Mouse (Mus musculus) right cerebral cortex, adult 18-20 months (tissue): ENCODE measurements around the gene Zfyve27.
A peak's percentile ranks its signal among the peaks of the same experiment; 100 is the strongest.

Source experiments
- DNase-seq: peaks from one replicate; pipeline ENCODE4 v3.0.0; 2022; ENCODE audit warnings: mixed read lengths

Zfyve27 gene

DNA sequence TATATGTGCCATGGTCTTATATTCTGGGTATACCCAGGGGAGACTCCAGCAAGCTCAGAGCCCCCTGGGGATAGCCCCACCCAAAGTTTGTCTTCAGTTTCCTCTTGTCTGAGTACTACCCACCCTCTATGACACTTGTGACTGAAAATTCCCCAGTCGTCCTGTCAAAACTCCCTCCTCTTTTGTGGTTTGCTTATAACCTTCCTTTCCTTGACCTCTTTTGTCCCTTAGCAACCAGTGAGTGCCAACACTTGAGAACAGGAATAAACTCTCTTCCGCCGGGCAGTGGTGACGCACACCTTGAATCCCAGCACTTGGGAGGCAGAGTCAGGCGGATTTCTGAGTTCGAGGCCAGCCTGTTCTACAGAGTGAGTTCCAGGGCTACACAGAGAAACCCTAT is 19.7 kb upstream of the Zfyve27 start:
- no peak for DNase-seq

DNA sequence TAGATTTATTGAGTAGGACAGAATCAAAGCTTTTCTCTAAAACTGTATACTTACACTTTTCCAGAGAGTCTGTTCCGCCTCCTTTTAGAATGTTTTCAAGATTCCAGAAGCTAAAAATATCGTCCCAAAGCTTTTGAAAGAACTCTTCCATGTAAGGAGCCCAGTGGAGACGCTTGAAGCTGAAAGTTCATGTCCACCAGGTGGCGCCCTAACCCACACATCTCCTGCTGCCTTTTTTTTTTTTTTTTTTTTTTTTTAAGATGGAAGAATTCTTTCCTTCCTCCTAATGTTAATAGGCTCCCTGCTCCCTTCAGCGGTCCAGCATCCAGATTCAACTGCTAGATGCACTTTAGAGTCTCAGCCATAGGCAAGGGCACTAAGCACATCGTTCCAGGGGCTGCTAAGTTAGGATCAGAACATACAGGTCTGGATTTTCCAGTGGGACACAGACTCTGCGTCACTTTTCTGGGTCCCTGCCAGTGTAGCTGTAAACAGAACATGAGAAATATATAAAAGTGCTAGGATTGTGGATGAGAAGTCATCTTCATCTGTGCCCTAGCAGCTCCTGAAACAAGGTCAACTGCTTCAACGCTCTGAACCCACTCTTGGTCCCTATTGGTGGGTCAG is 19.1 kb upstream of the Zfyve27 start:
- peak; percentile 90 for DNase-seq

DNA sequence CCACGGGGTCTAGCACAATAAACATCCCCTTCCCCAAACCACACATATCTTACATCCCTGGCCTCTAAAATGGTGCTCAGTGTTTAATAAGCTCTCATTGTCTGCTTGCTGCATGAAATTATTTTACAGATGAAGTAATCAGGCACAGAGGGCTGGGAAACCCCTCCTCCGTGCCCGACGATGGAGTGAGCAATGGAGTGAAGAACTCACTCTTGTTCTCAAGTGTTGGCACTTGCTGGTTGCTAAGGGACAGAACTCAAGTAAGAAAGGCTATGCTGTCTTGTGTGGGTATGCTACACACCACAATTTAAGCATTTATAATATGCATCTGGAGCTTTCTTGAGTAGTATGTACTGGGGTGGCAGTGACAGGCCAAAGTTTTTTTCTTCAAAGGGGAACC is 18.5 kb upstream of the Zfyve27 start:
- DNase-seq: no peak

DNA sequence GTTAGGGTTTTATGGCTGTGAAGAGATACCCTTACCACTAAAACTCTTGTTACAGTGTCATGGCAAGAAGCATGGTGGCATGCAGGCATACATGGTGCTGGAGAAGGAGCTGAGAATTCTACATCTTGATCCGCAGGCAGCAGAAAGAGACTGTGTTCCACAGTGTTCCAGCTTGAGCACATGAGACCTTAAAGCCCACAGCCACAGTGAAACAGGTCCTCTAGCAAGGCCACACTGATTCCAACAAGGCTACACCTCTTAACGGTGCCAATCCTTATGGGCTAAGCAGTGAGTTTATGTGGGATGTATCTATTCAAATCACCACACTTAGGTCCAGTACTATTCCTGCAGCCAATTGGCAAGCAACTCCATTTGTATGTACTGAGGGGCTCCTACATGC is 18.0 kb upstream of the Zfyve27 start:
- DNase-seq: no peak

DNA sequence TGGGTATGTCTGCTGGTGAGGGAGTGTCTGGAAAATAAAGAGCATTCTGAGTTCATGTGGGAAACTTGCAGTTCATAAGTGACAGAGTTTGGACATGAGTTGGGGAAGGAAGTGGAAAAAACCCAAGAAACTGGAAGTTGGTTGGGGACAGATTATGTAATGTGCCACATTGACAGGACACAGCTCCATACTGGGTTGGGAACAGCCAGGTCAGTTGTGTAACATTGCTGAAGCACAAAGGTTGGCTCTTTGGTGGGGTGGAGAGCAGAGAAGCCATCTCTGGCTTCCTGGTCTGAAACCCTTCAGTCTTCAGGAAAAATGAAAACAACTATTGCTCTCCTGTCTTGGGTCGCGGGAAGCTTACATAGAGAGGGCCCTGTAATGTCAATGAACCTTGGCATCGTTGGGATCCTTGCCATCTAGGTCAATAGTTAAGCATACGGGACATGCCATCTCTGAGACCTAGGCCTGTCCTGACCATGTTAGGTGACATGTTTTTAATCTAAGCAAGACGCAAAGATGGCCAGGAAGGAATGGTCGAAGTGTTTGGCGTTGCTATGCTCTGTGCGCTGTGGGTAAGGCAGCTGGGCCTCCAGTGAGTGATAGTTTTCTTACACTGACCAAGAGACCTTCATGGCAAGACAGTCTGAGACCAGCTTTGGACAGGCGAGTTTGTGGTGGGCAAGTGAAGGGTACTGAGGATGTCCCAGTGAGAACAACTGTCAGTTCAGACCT is 17.3 kb upstream of the Zfyve27 start:
- DNase-seq: no peak

DNA sequence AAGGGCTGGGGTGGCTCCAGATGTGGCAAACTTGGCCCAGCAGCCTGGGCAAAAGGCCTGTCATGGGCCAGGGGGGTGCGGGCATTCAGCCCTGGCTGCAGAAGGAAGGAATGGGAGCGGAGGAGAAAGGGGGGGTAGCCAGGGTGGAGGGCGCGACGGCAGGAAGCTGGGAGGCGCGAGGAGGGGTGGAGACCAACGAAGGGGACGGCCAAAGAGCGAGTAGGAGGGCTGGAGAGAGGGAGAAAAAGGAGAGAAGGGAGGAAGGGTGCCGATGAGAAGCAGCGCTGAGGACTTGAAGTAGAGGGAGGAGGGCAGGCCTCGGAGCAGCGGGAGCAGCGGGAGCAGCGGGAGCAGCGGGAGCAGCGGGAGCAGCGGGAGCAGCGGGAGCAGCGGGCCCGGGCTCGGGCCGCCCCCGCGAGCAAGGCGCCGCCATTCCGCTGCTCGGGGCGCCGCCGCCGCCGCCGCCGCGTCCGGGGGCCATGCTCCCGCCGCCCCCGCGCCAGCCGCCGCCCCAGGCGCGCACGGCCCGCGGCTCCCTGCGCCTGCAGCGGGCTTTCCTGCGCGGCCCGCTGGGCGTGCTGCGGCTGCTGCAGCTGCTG is 16.5 kb upstream of the Zfyve27 start, which contains the start of gene Marveld1:
Gene Marveld1, plus strand, starts transcription at position 231 of the 599 bp plus-strand sequence.
- DNase-seq: peak; percentile 59

DNA sequence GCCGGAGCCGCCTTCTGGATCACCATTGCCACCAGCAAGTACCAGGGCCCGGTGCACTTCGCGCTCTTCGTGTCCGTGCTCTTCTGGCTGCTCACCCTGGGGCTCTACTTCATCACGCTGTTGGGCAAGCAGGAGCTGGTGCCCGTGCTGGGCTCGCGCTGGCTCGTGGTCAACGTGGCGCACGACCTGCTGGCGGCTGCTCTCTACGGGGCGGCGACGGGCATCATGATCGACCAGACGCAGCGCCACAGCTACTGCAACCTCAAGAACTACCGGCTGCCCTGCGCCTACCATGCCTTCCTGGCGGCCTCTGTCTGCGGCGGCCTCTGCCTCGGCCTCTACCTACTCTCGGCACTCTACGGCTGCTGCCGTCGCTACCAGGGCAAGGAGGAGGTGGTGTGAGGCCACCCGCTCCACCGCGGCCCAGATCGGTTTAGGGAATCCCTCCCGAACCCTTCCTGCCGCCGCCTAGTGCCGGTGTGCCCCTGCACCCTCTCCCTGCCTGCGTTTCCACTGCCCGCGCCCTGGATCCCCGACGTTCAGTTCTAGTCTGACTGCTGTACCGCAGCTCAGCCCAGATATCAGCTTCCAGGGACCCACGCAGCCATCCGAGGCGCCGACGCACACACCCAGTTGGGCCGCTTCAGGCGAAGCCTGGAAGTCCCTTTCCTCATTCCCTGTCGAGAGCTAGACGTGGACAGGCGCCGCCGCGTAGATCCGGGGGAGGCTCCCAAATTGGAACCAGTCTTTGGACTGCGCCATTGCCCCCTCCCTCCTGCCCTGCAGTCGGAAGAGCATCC is 15.8 kb upstream of the Zfyve27 start:
- DNase-seq: peak; percentile 79

DNA sequence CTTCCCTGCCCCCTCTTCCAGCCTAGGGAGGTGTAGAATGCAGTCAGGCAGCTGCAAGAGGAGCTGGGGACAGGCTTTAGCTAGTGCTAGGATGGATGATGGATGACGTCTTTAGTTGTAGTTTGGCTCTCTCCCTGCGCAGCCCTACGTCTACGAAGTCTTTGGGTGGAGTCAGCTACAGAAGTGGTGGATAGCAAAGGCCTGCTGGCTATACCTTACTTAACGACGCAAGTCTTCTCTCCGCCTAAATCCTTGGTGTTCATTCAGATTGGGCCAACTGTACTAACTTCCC is 15.2 kb upstream of the Zfyve27 start:
- DNase-seq: no peak

DNA sequence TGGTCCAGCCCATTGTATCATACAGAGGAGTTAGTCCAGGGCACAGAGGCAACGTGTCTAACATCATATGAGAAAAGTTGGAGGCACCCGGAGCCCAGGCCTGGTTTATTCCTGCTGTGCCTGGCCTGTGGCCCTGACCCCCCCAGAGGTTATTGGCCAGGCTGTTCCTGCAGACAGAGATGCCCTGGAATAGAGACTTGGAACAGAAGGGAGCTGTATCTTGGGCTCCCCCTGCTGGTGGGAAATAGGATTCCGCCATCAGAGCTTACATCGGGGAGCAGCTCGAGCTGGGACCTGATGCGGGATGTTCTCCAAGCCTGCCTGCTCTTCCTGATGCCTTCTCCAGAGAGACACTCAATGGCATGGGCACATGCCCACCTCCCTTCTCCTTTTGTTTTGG is 11.8 kb upstream of the Zfyve27 start:
- peak; percentile 88 for DNase-seq

DNA sequence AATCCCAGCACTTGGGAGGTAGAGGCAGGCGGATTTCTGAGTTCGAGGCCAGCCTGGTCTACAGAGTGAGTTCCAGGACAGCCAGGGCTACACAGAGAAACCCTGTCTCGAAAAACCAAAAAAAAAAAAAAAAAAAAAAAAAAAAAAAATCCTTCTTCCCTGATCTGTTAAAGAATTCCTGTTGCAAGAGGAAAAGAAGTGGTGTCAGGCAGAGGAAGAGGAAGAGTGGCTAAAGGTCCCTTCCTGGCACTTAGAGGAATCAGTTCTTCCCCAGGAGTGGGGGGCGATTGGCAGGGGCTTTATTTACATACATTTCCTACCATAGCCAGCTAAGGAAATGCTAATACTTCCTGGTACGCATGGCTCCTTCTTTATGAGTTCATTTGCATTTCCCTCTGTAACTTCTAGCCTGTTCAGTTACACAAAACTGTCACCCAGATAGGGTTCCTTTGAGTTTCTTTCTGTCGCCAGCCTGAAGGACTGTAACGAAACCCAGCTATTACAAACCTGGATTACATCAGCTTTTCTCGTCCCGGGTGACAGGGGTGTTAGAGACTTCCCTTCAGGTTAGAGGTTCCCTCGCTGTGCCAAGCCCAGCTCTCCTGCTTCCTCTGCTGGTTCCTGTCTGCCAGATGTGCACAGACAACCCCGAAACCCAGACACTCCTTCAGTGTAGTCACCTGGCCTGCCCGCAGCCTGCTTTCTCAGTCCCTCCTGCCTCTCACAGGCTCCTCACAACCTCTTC is 6.1 kb upstream of the Zfyve27 start:
- DNase-seq: no peak

DNA sequence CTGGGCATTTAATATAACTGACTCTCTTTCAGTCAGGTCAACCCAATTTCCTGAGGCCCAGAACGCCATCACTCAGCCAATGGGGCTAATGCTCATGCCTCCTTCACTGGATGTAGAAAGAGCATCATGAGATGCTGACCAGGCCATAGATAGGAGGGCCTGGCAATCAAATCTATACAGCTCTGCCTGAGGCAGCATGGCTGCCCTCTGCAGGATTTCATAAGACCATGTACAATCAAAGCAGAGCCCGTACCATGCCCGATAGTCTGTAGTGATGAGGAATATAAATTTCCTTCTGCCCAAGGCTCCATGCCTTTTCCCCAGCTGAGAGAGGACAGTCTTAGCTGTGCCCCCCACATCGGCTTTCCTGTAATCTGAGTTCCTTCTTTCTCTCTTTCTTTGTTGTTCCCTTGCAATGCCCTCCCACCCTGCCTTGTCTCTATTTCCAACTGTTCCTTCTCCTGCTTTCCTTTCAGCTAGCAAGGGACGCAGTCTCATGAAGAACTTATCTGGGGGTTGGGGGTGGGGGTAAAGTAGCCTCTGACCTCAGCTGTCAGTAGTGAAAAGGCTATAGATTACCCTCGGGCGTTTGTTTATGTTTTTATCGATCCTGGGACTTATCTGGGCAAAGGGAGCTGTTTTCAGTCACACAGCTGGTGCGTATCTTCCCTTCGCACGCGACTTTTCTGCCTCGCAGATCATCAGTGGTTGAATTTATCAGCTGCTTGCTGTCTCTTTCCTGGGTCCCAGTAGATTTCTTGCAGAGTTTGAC is 5.3 kb upstream of the Zfyve27 start:
- DNase-seq: no peak

DNA sequence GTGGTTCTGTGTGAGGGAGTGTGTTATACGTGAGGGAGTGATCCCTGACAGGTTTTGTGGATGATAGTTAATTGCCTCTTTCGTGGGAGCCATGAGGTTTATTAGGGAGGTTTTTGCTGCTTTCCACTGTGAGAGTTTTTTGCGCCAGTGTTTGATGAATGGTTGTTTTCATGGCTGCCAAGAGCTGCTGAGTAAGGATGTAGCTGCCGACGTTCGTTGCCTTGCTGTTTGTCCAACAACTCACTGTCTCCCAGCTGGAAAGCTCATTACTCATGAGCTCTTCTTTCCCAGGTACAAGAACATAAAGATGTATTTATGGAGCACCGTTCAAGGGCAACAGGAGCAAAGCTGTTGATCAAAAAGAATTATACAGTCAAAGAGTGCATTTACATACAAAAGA is 437 bp downstream of the Zfyve27 start:
- DNase-seq: no peak

DNA sequence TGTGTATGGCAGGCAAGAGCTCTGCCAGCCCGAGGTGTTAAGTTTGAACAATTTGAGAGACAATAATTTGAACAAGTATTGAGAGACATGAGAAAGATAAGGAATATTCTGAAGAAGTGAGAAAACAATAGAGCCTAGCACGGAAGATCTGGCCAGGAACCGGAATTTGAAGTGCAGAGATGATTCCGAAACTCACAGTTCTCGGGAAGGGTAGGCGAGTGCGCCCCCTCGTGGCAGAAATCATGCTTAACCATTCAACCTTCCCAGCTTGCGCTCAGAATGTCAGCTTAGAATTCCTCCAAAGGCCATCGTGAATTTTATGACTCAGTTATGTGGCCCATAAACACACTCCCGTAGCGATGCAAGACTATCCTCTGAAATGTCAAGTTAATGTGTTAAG is 2.4 kb downstream of the Zfyve27 start:
- DNase-seq: peak; percentile 81

DNA sequence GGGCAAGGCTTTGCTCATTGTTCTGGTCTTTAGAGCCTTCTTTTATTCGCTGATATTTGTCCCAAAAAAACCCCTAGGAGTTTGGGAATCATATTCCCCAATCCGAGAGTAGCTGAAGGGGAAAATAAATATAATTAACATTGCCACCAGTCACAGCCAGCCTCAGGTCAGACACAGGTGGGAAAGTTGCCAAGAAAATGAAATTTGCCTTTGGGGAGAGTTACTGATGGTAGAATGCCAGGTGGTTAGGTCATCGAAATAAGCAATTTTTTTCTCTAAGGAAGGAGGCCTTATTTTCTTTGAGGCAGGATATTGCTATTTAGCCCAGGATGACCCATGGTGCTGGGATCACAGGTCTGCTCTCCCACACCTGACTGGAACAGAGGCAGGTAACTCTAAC is 3.0 kb downstream of the Zfyve27 start:
- DNase-seq: no peak

DNA sequence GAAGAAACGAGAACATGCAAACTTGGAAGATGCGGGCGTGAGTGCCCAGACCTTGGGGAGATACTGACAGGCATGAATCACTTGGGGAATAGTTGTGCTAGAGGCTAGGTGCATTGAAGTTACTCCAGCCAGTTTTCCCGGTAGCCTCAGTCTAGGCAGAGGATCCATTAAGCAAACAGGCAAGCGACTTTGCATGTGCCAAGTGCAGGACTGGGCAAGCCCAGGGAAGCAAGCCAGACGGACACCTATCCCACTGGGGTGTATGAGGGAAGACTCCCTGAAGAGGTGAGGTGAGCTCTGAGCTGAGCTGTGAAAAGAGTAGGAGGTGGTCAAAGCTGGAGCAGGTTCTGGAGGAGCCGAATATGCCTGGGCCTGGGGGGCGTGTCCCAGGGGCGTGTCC is 3.7 kb downstream of the Zfyve27 start:
- no peak for DNase-seq

DNA sequence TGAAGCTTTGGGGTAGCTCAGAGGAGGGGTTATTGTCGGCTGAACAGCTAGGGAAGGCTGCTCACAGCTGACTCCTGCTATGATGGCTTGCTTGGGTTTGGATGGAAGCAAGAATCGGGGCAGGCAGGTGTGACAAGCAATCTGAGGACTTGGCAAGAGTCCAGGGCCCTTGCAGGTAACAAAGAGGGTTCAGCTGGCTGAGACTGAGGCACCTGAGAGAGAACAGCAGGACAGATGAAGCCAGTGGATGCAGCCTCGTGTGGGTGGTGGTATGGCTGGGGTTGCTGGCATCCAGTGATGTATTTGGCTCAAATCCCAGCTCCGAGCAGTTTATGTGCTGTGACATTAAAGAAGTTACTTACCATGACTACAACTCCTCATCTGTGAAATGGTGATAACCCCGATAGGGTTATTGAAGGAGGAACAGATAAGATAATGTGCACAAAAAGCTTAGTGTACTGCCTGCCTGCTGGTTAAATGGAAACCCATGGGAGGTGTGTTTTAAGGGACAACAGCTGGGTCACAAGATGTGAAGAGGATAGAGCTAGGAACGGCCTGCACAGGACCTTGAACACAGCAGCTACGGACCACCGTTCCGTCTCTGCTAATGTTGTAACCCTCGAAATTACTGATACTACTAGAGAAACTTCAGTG is 5.7 kb downstream of the Zfyve27 start:
- DNase-seq: no peak

DNA sequence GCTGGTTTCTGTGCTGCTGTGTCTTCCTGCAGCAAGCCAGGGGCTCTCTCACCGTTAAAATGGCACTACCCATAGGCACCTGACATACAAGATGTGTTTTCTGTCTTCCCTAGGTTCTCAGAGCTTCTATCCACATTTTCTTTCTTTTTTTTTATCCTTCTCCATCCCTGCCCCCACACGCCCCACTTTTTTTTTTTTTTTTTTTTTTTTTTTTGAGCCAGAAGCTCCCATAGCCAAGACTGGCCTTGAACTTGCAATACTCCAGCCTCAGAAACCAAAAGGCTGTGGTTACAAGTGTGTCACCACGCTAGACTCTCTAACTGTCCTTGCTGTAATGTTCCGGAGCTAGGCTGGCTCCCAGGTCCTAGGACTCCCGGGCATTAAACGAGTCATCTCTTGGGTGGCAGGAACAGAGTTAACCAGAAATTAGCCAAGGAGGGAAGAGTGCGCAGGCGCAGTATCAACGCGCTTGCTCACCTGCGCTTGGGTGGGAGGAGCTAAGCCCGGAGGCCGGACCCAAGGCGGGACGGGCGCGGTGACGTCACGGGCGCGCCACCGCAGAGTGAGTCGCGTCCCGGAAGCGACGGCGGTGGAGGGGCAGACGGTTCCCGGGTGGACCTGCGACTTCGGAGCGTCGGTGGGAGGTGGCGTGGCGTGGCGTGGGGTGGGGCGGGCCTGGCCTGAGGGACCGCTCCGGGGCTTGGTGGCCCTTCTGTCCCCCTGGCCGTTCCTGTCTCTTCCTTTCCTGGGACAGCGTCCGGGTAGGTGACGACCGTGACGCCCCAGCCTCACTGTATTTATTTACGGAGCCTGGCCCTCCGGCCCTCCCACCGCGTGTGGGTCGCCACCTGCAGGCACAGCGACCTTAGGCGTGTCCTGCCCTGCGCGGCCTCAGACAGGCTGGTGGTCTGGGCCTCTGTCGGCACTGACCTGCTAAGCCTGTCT is 6.5 kb downstream of the Zfyve27 start:
- DNase-seq: peak; percentile 95

DNA sequence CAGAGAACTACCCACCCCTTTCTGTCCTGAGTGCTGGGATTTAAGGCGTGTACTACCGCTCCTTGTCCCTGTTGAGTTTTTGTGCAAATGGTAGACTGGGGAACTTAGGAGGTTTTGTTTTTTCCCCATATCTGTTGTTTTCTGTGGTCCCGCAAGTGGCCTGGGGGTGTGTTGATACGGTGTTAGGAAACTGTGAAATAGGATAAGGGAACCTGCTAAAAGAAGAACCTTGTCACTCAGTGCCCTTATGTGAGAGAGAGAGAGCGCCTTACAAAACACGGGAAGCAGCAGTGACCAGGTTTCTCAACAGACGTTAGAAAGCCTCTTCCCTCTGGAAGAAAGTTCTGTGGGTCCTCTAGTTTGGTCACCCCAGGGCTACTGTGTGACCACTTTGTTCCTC is 13.1 kb downstream of the Zfyve27 start:
- DNase-seq: no peak

DNA sequence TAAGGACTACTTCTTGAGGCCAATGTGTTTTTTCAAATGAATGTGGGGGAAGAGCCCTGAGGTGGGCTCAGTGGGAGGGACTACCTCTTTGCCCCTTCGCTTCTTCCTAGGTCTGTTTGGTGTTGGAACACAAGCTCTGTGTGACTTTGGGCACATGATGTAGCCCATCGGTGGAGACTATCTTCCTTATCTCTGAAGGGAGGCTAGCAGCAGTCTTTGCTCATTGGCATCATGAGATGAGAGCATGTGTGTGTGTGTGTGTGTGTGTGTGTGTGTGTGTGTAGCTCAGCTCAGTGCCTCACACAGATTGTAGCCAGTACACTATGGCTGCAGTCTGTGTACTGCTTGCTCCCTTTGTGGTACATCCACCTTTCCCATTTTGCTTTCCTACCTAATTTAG is 13.7 kb downstream of the Zfyve27 start:
- DNase-seq: no peak

DNA sequence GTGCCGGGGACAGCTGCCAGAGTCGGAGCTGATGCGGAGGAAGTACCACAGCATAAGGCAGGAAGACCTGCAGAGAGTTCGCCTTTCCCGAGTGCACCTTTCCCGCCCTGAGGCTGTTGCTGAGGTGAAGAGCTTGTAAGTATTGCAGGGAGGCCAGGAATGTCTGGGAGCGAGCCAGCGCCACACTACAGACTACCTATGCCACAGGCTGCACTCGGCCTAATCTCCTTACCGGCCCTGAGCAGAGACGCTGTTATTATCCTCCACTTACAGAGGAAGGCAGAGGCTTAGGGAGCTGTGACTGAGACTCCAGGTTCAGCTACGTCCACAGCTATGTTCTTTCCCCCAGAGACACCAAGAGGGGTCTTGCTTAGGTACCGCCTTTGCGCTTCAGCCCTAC is 15.6 kb downstream of the Zfyve27 start:
- DNase-seq: no peak
